Mouse (Mus musculus): ENCODE measurements around the gene Zp2.

DNA sequence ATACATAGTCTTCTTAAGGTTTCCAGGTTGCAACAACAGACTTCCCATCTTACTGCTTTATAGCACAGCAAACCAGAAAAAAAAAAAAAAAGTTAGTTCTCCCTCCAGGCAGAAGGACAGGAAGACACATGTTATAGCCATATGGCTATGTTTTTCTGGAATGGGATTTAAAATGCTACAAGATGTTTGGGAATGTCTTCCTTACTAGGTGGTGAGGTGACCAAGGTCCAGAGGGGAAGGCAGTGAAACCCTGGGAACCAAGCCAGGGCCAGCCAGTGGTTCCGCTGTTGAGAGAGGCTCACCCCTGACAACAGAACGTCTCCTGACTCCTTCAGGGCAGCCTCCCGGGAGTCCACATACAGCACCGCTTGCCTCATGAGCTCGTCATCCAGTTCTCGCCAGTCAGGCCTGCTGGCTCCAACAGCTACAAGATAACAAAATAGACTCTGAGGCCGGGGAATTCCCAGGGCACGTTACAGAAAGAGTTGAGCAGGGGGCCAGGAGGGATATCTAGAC, 45.1 kb upstream of the Zp2 start:
- TF ChIP-seq FLI1 (IDR thresholded peaks at IDR 0.05; ENCODE audit: low read length) = no peak
- no peak for TF ChIP-seq GATA1 (IDR thresholded peaks at IDR 0.05; ENCODE audit: borderline replicate concordance, low read length)
